Mouse (Mus musculus): ENCODE data around the gene Caprin1.

The Caprin1 gene

GRCm38 (mm10) chr2:103730999-103731398 is 66.5 kb downstream of the Caprin1 start:
- in situ Hi-C loops (cut with MboI, MseI) = no loop called here

DNA sequence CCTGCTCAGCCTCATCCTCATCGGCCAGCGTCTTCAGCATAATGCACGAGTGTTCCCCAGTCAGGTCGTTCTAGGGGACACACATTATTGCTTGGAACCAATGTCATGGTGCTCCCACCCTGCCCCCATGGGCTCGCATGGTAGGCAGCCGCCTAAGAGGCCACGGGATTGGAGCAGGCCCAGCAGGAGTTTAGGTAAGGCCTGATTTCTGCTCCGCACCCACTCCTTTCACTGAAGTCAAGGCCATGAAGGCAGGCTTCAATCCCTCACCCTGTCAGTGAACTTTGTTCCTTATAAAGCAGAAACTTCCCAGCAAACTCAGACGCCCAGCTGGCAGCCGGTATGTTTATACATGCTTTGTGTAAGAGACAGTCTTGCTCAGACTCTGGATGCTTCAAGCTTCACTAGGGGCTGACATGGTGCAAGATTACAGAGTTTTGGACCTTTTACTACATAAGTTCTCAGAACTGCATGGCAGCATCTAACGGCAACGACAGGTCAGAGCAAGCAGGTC is 69.4 kb downstream of the Caprin1 start:
- in situ Hi-C loops (cut with MboI, MseI) = no loop called here

DNA sequence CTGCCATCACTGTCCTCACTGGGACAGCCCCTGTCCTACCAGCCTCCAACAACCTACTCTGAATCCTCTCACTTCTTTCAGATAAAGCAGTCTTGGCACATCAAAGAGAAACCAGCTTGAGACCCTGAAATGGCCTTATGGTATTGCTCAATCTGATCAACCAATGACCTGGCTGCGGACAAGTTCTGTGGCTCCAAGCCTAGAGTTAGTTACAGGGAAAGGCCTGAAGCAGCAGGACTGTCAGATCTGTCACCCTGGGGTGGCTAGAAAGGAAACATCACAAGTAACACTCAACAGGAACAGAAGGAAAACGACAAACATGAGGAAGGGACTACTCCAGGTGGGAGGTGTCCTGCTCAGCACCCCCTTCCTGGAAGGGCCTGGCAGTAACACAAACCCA is 72.9 kb downstream of the Caprin1 start:
- in situ Hi-C loops (cut with MboI, MseI) = loop anchor here (5.0 kb wide), 1 partner anchor 157 kb away; the partner anchor contains the start of gene Abtb2

GRCm38 (mm10) chr2:103719292-103719646 is 78.2 kb downstream of the Caprin1 start:
- in situ Hi-C loops (cut with MboI, MseI) = loop anchor here (10.0 kb wide), 1 partner anchor 1514 kb away; no protein-coding TSS in a partner anchor

- in situ Hi-C loops (cut with MboI, MseI) = loop anchor here (10.0 kb wide), 1 partner anchor 1514 kb away; no protein-coding TSS in a partner anchor
These were observed 78.7 kb downstream of the Caprin1 start for GRCm38 (mm10) chr2:103718594-103719291.

DNA sequence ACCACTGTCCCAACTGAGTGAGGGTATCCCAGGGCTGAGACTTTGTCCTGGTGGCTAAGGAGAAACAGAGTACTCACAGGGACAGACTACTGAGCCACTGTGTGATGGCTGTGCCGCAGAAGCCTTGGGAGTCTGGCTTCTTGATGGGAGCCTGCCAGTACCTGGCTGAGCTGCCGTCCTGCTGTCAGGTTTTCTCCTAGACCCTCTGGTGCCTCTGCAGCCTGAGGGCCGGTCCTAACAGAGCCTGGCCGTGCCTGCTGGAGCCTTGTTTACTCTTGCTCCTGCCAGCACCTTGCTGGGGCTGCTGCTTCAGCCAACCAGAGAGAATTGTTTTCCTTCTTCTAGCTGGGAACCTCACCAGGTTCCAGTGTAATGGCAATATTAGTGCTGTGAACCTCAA is 83.0 kb downstream of the Caprin1 start:
- in situ Hi-C loops (cut with MboI, MseI) = loop anchor here (10.0 kb wide), 1 partner anchor 1510 kb away; no protein-coding TSS in a partner anchor

GRCm38 (mm10) chr2:103713831-103714230 is 83.6 kb downstream of the Caprin1 start:
- in situ Hi-C loops (cut with MboI, MseI) = loop anchor here (10.0 kb wide), 1 partner anchor 1509 kb away; no protein-coding TSS in a partner anchor
